Mouse (Mus musculus) spleen, adult 2 months (tissue): ENCODE measurements around the gene Nnat. TPM values are rescaled to one million over a fixed set of nuclear protein-coding genes. Genes with fewer than 3 reads are reported as not detected.

ENCODE experiments used
- DNase-seq, 2 experiments: peaks; one replicate each; pipeline versions ENCODE4 v3.0.0 to v3.0.0-alpha.2; 2012 to 2021; ENCODE audit warnings: low spot score in 2 of 2, low read depth in 1 of 2
- H3K27ac ChIP-seq: fragments of 200-500 bp; 2 replicates; pipeline ENCODE4 v1.5.1; 2012; ENCODE audit warnings: low read length, inconsistent platforms; ENCODE audit not compliant: insufficient read depth
- H3K27me3 ChIP-seq: fragments of 200-500 bp; 2 replicates; pipeline ENCODE4 v1.6.1; 2012; ENCODE audit warnings: mild to moderate bottlenecking, moderate library complexity, low read length, inconsistent platforms; ENCODE audit not compliant: control insufficient read depth, insufficient read depth
- H3K36me3 ChIP-seq: fragments of 200-500 bp; 2 replicates; pipeline ENCODE4 v1.6.1; 2012; ENCODE audit warnings: mild to moderate bottlenecking, low read length, inconsistent platforms; ENCODE audit not compliant: control insufficient read depth, insufficient read depth
- H3K4me1 ChIP-seq: fragments of 200-500 bp; 2 replicates; pipeline ENCODE4 v1.6.1; 2011; ENCODE audit warnings: inconsistent platforms; ENCODE audit not compliant: control insufficient read depth, insufficient read depth, insufficient read length
- H3K4me3 ChIP-seq: fragments of 200-500 bp; 2 replicates; pipeline ENCODE4 v1.5.1; 2011; ENCODE audit warnings: mild to moderate bottlenecking, inconsistent platforms; ENCODE audit not compliant: insufficient read depth, insufficient read length; ENCODE audit errors: extremely low read depth
- CTCF ChIP-seq: fragments of 200-500 bp; IDR thresholded peaks from 2 replicates; pipeline ENCODE4 v1.5.1; 2011; ENCODE audit warnings: mild to moderate bottlenecking, inconsistent platforms; ENCODE audit not compliant: insufficient read depth, insufficient read length, insufficient replicate concordance; ENCODE audit errors: extremely low read depth
- POLR2A ChIP-seq: fragments of 200-500 bp; IDR thresholded peaks from 2 replicates; pipeline ENCODE4 v1.6.1; 2011; ENCODE audit warnings: low read depth, low read length, inconsistent platforms
- WGBS: fragments of 180-500 bp; shearing (Covaris S2); methylation state at CpG from one replicate; pipeline ENCODE4 v1.1.7; 2018; 5-methylcytosine and 5-hydroxymethylcytosine counted together
- polyA plus RNA-seq: library from polyadenylated mRNA; depleted of rRNA; stranded (reverse); fragments of >200 nt; gene quantifications from 2 replicates; pipeline ENCODE4 v1.2.3, GENCODE M21; 2012

Gene Nnat
- polyA plus RNA-seq, 1 experiment, result 2.7 TPM

DNA sequence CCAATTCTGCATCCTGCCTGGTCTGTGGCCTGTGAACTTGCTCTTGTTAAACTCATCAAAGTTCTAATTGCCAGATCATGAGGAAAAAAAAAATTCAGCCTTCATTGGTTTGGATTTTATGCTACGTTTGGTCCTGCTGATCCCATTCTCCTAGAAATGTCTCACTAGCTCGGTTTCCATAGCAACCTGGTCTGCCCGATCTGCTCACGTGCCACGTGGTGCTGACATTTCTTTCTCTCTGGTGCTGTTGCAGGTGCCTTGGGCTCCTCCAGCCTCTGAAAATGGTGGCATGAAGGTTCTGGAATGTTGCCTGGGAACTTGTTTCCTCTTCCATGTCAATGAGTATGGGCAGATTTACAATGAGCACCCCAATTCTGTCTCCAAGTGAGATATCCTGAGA, 39.4 kb upstream of the Nnat start:
- no peak for TF ChIP-seq CTCF
- TF ChIP-seq POLR2A, result no peak
- Histone ChIP-seq H3K4me3 (no peak overlapping the region), H3K36me3 (no peaks in the 10 kb centered on the region), H3K4me1 (no peaks in the 10 kb centered on the region), H3K27ac (no peak overlapping the region), H3K27me3 (no peaks in the 10 kb centered on the region)
- no peak for DNase-seq
- 57% methylated on average over 5 of the region's 5 CpGs for WGBS

- Histone ChIP-seq H3K27me3 (no peaks in the 10 kb centered on the region), H3K4me1 (no peaks in the 10 kb centered on the region), H3K27ac (no peak overlapping the region), H3K36me3 (no peaks in the 10 kb centered on the region), H3K4me3 (no peak overlapping the region)
- DNase-seq, result no peak
- no peak for TF ChIP-seq CTCF
- no peak for TF ChIP-seq POLR2A
- 69% methylated on average over 3 of the region's 3 CpGs for WGBS
Measured at GRCm38 (mm10) chr2:157522556-157522955, 37.3 kb upstream of the Nnat start.

DNA sequence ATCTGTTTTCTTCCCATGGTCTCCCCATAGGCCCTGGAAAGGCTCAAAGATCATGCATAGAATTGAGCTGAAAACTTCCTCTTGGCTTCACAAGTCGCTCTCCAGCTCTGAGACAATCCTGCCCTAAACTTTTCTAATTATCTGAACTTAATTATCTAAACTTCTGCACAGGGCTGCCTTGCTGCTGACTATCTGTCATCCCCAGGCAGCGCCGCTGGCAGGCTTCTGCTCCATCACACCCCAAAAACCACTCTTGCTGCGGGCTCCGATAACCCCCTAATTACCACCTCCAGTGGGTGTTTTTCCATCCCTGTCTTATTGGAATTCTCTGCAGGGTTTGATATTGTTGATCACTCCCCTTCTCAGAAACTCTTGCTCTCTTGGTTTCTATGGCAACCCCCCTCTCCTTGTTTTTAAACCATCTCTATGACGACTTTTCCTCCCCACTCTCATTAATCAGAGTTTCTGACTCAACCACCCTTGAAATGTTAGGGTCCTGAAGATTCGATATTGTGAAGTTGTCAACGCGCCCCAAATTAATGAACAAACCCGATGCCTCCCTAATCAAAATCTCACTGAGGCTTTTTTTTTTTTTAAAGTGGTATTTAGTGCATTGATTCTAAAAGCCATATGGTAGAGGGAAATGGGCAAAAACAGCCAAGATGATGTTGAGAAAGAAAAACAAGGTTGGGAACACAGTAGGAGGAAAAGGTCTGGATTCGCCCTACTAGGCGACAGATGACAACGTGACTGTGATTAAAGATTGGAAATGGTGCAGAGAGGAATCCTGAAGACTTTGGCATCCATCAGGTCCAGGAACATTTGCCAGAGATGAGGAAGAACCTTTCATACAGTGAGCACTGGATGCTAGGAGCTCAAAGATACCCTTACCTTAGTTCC, 29.6 kb upstream of the Nnat start:
- Histone ChIP-seq H3K36me3 (no peaks in the 10 kb centered on the region), H3K4me3 (no peak overlapping the region), H3K4me1 (no peaks in the 10 kb centered on the region), H3K27ac (no peak overlapping the region), H3K27me3 (no peaks in the 10 kb centered on the region)
- DNase-seq, result no peak
- 79% methylated on average over 13 of the region's 13 CpGs for WGBS
- TF ChIP-seq CTCF (no peak), POLR2A (no peak)

GRCm38 (mm10) chr2:157531681-157532426, 28.0 kb upstream of the Nnat start:
- no peak overlapping the region for H3K4me3 ChIP-seq
- no peaks in the 10 kb centered on the region for H3K36me3 ChIP-seq
- H3K27me3 ChIP-seq, result no peaks in the 10 kb centered on the region
- DNase-seq, result no peak
- no peaks in the 10 kb centered on the region for H3K4me1 ChIP-seq
- no peak for TF ChIP-seq POLR2A
- TF ChIP-seq CTCF, result no peak
- no peak overlapping the region for H3K27ac ChIP-seq
- 66% methylated on average over 8 of the region's 8 CpGs for WGBS

- H3K27ac ChIP-seq, result no peak overlapping the region
- no peak for TF ChIP-seq POLR2A
- TF ChIP-seq CTCF, result no peak
- H3K4me3 ChIP-seq, result no peak overlapping the region
- no peaks in the 10 kb centered on the region for H3K4me1 ChIP-seq
- no peaks in the 10 kb centered on the region for H3K36me3 ChIP-seq
- 88% methylated on average over 4 of the region's 4 CpGs for WGBS
- H3K27me3 ChIP-seq, result no peaks in the 10 kb centered on the region
- DNase-seq, result no peak
Measured at GRCm38 (mm10) chr2:157534163-157534562, 25.7 kb upstream of the Nnat start.

GRCm38 (mm10) chr2:157536476-157537081, 23.3 kb upstream of the Nnat start:
- no peak overlapping the region for H3K27ac ChIP-seq
- H3K36me3 ChIP-seq, result no peaks in the 10 kb centered on the region
- H3K27me3 ChIP-seq, result no peaks in the 10 kb centered on the region
- WGBS, result 61% methylated on average over 7 of the region's 7 CpGs
- no peak overlapping the region for H3K4me3 ChIP-seq
- no peak for TF ChIP-seq POLR2A
- TF ChIP-seq CTCF, result no peak
- DNase-seq, result no peak
- no peaks in the 10 kb centered on the region for H3K4me1 ChIP-seq
